In the genomic region with DNA sequence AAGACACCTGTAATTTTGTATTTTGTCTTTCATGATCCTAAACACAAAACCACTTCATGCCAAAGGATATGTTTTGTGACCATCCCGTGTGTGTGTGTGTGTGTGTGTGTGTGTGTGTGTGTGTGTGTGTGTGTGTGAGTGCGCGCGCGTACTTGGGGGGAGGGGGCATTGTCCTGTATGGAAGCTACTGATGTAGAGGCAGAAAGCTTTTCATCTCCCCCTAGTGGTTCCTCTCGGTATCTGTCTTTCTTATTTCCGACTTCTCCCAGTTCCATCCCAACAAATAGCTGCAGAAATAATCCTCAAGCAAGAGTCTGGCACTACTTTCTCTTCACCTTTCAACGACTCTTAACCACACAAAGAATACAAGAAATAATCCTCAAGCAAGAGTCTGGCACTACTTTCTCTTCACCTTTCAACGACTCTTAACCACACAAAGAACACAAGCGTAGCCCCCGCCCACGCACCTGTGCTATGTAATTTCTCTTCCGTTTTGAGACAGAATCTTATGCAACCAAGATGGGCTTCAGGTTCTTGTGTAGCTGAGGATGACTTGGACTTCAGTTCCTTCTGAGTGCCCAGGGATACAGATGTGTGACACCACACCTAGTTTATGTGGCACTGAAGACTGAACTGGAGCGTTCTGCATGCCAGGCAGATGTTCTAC, we compare ENCODE assay signal across 8 mouse cellular contexts. TPM values are rescaled to one million over a fixed set of nuclear protein-coding genes. Genes with fewer than 3 reads are reported as not detected.
DNase-seq lines count a peak whose midpoint lies in the region; ATAC-seq lines count a peak whose summit lies in the region.

No protein-coding gene starts in this region.

- ATAC-seq in heart, embryonic 12.5 days (ENCODE audit: insufficient number of reproducible peaks, low FRiP score) = no peak
- no peak; the same call in 1 of the 2 replicates for ATAC-seq in forebrain, embryonic 11.5 days (replicated peaks; ENCODE audit: low FRiP score)
- ATAC-seq in neural tube, embryonic 11.5 days (ENCODE audit: insufficient read depth, low FRiP score, low TSS enrichment) = no peak

- no peak overlapping the region for H3K4me3 ChIP-seq in heart, embryonic 12.5 days
- no peak overlapping the region for H3K4me3 ChIP-seq in forebrain, embryonic 11.5 days (ENCODE audit: low read depth, low read length)
- no peak overlapping the region for H3K4me3 ChIP-seq in neural tube, embryonic 11.5 days (ENCODE audit: low read depth, low read length)

- DNase-seq in heart, adult 8-10 months (ENCODE audit: low spot score) = peak; percentile 30
- DNase-seq in CD4-positive, CD25-positive, alpha-beta regulatory T cell, adult 2 months (ENCODE audit: low read depth, low spot score) = peak; percentile 91
- peak; percentile 91 for DNase-seq in brain, adult 2 months (ENCODE audit: low read depth, low spot score)
- peak; percentile 67 for DNase-seq in forebrain, embryonic 11.5 days (ENCODE audit: low spot score)
- peak; percentile 76 for DNase-seq in layer of hippocampus, adult 9-10 months (ENCODE audit: low spot score)
- peak; percentile 34 for DNase-seq in neural tube, embryonic 11.5 days (ENCODE audit: low spot score)
- peak; percentile 7 for DNase-seq in yolk sac, embryonic 10.5 days (ENCODE audit: low spot score)

- H3K27ac ChIP-seq in heart, embryonic 12.5 days (ENCODE audit: poor library complexity, severe bottlenecking) = no peak overlapping the region
- H3K27ac ChIP-seq in forebrain, embryonic 11.5 days (ENCODE audit: low read depth, low read length) = no peak overlapping the region
- H3K27ac ChIP-seq in neural tube, embryonic 11.5 days (ENCODE audit: low read depth, low read length) = no peak overlapping the region

- H3K4me1 ChIP-seq in heart, embryonic 12.5 days (replicated peaks) = no peaks in the 10 kb centered on the region
- no peaks in the 10 kb centered on the region for H3K4me1 ChIP-seq in forebrain, embryonic 11.5 days (replicated peaks; ENCODE audit: control insufficient read depth, insufficient read depth, low read length)
- H3K4me1 ChIP-seq in neural tube, embryonic 11.5 days (ENCODE audit: control insufficient read depth, insufficient read depth, low read length) = no peaks in the 10 kb centered on the region

- no peaks in the 10 kb centered on the region for H3K9me3 ChIP-seq in heart, embryonic 12.5 days (replicated peaks)
- no peaks in the 10 kb centered on the region for H3K9me3 ChIP-seq in forebrain, embryonic 11.5 days (ENCODE audit: control insufficient read depth, low read length)
- H3K9me3 ChIP-seq in neural tube, embryonic 11.5 days (ENCODE audit: control insufficient read depth, low read length) = no peaks in the 10 kb centered on the region

- no peak overlapping the region for H3K9ac ChIP-seq in heart, embryonic 12.5 days
- no peak overlapping the region for H3K9ac ChIP-seq in forebrain, embryonic 11.5 days (ENCODE audit: low read length)
- no peak overlapping the region for H3K9ac ChIP-seq in neural tube, embryonic 11.5 days (ENCODE audit: low read length)

- H3K27me3 ChIP-seq in heart, embryonic 12.5 days (replicated peaks) = peaks cover 5% of the 10 kb centered on the region; the same call in 1 of the 2 replicates
- H3K27me3 ChIP-seq in forebrain, embryonic 11.5 days (ENCODE audit: control insufficient read depth, insufficient read depth, low read length) = no peaks in the 10 kb centered on the region
- H3K27me3 ChIP-seq in neural tube, embryonic 11.5 days (ENCODE audit: control insufficient read depth, insufficient read depth, low read length) = no peaks in the 10 kb centered on the region

- 42% methylated on average over 14 of the region's 14 CpGs for WGBS in heart, embryonic 12.5 days
- 49% methylated on average over 14 of the region's 14 CpGs for WGBS in forebrain, embryonic 11.5 days
- WGBS in neural tube, embryonic 11.5 days = 54% methylated on average over 14 of the region's 14 CpGs

- H3K4me2 ChIP-seq in heart, embryonic 12.5 days = no peak overlapping the region
- H3K4me2 ChIP-seq in forebrain, embryonic 11.5 days (ENCODE audit: low read depth, low read length, severe bottlenecking) = no peak overlapping the region
- H3K4me2 ChIP-seq in neural tube, embryonic 11.5 days (ENCODE audit: low read depth) = no peak overlapping the region

- no peaks in the 10 kb centered on the region for H3K36me3 ChIP-seq in heart, embryonic 12.5 days
- H3K36me3 ChIP-seq in forebrain, embryonic 11.5 days (ENCODE audit: control insufficient read depth, insufficient read depth, low read length) = no peaks in the 10 kb centered on the region
- no peaks in the 10 kb centered on the region for H3K36me3 ChIP-seq in neural tube, embryonic 11.5 days (ENCODE audit: control insufficient read depth, insufficient read depth, low read length)

RNA-seq across cellular contexts. Expression of a gene that starts 12.6 kb away (rescaled TPM):
- 10 to 100 TPM; 74.6 to 86.6 (median 80.5) TPM for total RNA-seq in heart, adult 8-10 months (2022)
- polyA plus RNA-seq in heart, embryonic 12.5 days (2016; fragmentation: Nextera tagmentation; extraction: Ambion mirVana) = 124 and 131 TPM in 2 replicates
- 88.7 and 91.3 TPM in 2 replicates for polyA plus RNA-seq in forebrain, embryonic 11.5 days (2014; fragmentation: Nextera tagmentation; extraction: Ambion mirVana)
- polyA plus RNA-seq in neural tube, embryonic 11.5 days (2014; fragmentation: Nextera tagmentation; extraction: Ambion mirVana) = 104 and 105 TPM in 2 replicates

RNA-seq across cellular contexts. Expression of a gene that starts 12.6 kb away (rescaled TPM):
- total RNA-seq in heart, adult 8-10 months (2022) = 10 to 100 TPM; 12.8 to 16.1 (median 14.9) TPM
- polyA plus RNA-seq in heart, embryonic 12.5 days (2016; fragmentation: Nextera tagmentation; extraction: Ambion mirVana) = 30.9 and 31.7 TPM in 2 replicates
- 44.7 and 47.4 TPM in 2 replicates for polyA plus RNA-seq in forebrain, embryonic 11.5 days (2014; fragmentation: Nextera tagmentation; extraction: Ambion mirVana)
- 48.8 and 49.3 TPM in 2 replicates for polyA plus RNA-seq in neural tube, embryonic 11.5 days (2014; fragmentation: Nextera tagmentation; extraction: Ambion mirVana)

RNA-seq across cellular contexts. Expression of a gene that starts 42.4 kb away (rescaled TPM):
- 10 to 100 TPM; 91.9 to 98.2 (median 95.8) TPM for total RNA-seq in heart, adult 8-10 months (2022)
- polyA plus RNA-seq in heart, embryonic 12.5 days (2016; fragmentation: Nextera tagmentation; extraction: Ambion mirVana) = 13.4 and 13.5 TPM in 2 replicates
- 4.8 and 5.9 TPM in 2 replicates for polyA plus RNA-seq in forebrain, embryonic 11.5 days (2014; fragmentation: Nextera tagmentation; extraction: Ambion mirVana)
- polyA plus RNA-seq in neural tube, embryonic 11.5 days (2014; fragmentation: Nextera tagmentation; extraction: Ambion mirVana) = 3.7 and 4.1 TPM in 2 replicates

RNA-seq across cellular contexts. Expression of a gene that starts 42.6 kb away (rescaled TPM):
- not detected for total RNA-seq in heart, adult 8-10 months (2022)
- 0.49 TPM in 1 of 2 replicates, not detected in the other for polyA plus RNA-seq in heart, embryonic 12.5 days (2016; fragmentation: Nextera tagmentation; extraction: Ambion mirVana)
- polyA plus RNA-seq in forebrain, embryonic 11.5 days (2014; fragmentation: Nextera tagmentation; extraction: Ambion mirVana) = 0.20 TPM in 1 of 2 replicates, not detected in the other
- polyA plus RNA-seq in neural tube, embryonic 11.5 days (2014; fragmentation: Nextera tagmentation; extraction: Ambion mirVana) = not detected in 2 replicates

Comparison
In these comparisons a context has a peak if more than half of its experiments do, and no peak if none do; other contexts are left out.
1. DNase-seq: peak in every context shown above with its lines; median percentile 91 in CD4-positive, CD25-positive, alpha-beta regulatory T cell, adult 2 months; 91 in brain, adult 2 months; 76 in layer of hippocampus, adult 9-10 months; 67 in forebrain, embryonic 11.5 days; 34 in neural tube, embryonic 11.5 days; 30 in heart, adult 8-10 months; 7 in yolk sac, embryonic 10.5 days.